Mouse (Mus musculus): ENCODE data around the gene Padi4.

- TF ChIP-seq POLR2AphosphoS5 (IDR thresholded peaks at IDR 0.05; ENCODE audit: insufficient replicate concordance, low read depth, low read length) = no peak
- no peak for TF ChIP-seq CTCF (IDR thresholded peaks at IDR 0.05; ENCODE audit: low read depth, low read length)
- TF ChIP-seq TAL1 (conservative IDR thresholded peaks at IDR 0.05; ENCODE audit: low read depth, low read length) = no peak
- TF ChIP-seq GATA1 (IDR thresholded peaks at IDR 0.05; ENCODE audit: borderline replicate concordance, low read length) = no peak
Observed at GRCm38 (mm10) chr4:140796786-140797185, 22.8 kb upstream of the Padi4 start.

All from G1E (cell line).